Mouse (Mus musculus) forebrain, embryonic 15.5 days (tissue): ENCODE measurements around the gene Gba2. TPM values are rescaled to one million over a fixed set of nuclear protein-coding genes. Genes with fewer than 3 reads are reported as not detected.

Experiments
- ATAC-seq: fragments of 200-750 bp; cut with Nextera tagmentation; replicated peaks from 2 replicates; pipeline ENCODE4 v1.8.0; 2017; ENCODE audit warnings: mild to moderate bottlenecking, moderate TSS enrichment, moderate library complexity
- H3K27ac ChIP-seq: fragments of 300-500 bp; sonication (generic); replicated peaks from 2 replicates; pipeline ENCODE4 v1.5.1; 2015; ENCODE audit warnings: mild to moderate bottlenecking, inconsistent platforms
- H3K27me3 ChIP-seq: fragments of 300-500 bp; sonication (generic); 2 replicates; pipeline ENCODE4 v1.6.1; 2015; ENCODE audit warnings: inconsistent platforms
- H3K36me3 ChIP-seq: fragments of 300-500 bp; sonication (generic); 2 replicates; pipeline ENCODE4 v1.6.1; 2015; ENCODE audit warnings: mild to moderate bottlenecking, inconsistent platforms
- H3K4me1 ChIP-seq: fragments of 300-500 bp; sonication (generic); 2 replicates; pipeline ENCODE4 v1.6.1; 2015; ENCODE audit warnings: inconsistent platforms
- H3K4me2 ChIP-seq: fragments of 300-500 bp; sonication (generic); replicated peaks from 2 replicates; pipeline ENCODE4 v1.6.1; 2015; ENCODE audit warnings: mild to moderate bottlenecking, inconsistent platforms
- H3K4me3 ChIP-seq: fragments of 300-500 bp; sonication (generic); 2 replicates; pipeline ENCODE4 v1.5.1; 2015; ENCODE audit warnings: mild to moderate bottlenecking, inconsistent platforms
- H3K9ac ChIP-seq: fragments of 300-500 bp; sonication (generic); replicated peaks from 2 replicates; pipeline ENCODE4 v1.6.1; 2015; ENCODE audit warnings: mild to moderate bottlenecking, inconsistent platforms
- H3K9me3 ChIP-seq: fragments of 300-500 bp; sonication (generic); 2 replicates; pipeline ENCODE4 v1.6.1; 2016; ENCODE audit warnings: inconsistent platforms
- WGBS: fragments of 180-500 bp; shearing (Covaris S2); methylation state at CpG from one replicate; pipeline ENCODE4 v1.1.7; 2015; ENCODE audit warnings: mixed read lengths; 5-methylcytosine and 5-hydroxymethylcytosine counted together
- polyA plus RNA-seq: library from polyadenylated mRNA; unstranded; fragments of >200 nt; fragmentation: Nextera tagmentation; extraction: Ambion mirVana; gene quantifications from 2 replicates; pipeline ENCODE4 v1.2.1, GENCODE M21; 2015

Gene Gba2
- polyA plus RNA-seq, 1 experiment from 2014 or later: 59.1 TPM

GRCm38 (mm10) chr4:43593453-43593852 is 14.8 kb upstream of the Gba2 start:
- Histone ChIP-seq H3K9ac (no peak overlapping the region), H3K4me2 (no peak overlapping the region), H3K4me1 (no peaks in the 10 kb centered on the region), H3K27ac (no peak overlapping the region), H3K9me3 (no peaks in the 10 kb centered on the region), H3K36me3 (no peaks in the 10 kb centered on the region), H3K27me3 (no peaks in the 10 kb centered on the region), H3K4me3 (no peak overlapping the region)
- WGBS: 66% methylated on average over 3 of the region's 3 CpGs
- no peak for ATAC-seq

DNA sequence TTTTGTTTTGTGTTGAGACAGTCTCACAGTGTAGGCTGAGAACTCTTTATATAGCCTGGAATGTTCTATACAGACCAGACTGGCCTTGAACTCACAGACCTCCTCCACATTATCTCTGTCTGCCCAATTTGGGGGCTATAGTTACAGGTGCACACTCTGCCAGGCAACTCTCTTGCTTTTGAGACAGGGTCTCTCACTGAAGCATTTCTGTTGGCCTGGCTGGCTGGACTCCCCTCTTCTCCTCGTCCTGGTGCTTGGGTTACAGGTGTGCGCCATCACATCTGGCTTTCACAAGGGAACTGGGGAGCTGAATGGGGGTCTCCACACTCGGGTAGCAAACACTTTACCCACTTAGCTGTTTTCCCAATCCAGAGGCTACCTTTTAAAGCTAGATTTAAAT is 13.3 kb upstream of the Gba2 start:
- Histone ChIP-seq H3K27me3 (no peaks in the 10 kb centered on the region), H3K4me2 (no peak overlapping the region), H3K36me3 (no peaks in the 10 kb centered on the region), H3K4me1 (no peaks in the 10 kb centered on the region), H3K9me3 (no peaks in the 10 kb centered on the region), H3K27ac (no peak overlapping the region), H3K4me3 (no peak overlapping the region), H3K9ac (no peak overlapping the region)
- 74% methylated on average over 3 of the region's 3 CpGs for WGBS
- no peak for ATAC-seq

DNA sequence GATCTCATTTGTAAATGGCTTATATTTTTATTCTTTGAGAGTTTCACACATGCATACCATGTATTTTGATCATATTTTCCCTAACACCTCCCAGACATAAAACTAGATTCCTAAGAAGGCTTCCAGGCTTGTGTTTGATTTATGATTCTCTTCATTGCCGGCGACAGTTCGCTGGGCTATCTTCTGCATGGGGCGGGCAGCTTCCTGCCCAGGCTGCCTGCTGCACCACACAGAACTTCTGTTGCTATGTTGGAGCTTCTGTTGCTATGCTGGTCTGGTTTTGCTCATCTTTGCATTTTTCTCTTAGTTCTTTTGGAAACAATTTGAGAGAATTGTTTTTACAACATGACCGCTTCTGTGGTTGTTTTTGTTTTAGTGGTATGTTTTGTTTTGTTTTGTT is 12.9 kb upstream of the Gba2 start:
- Histone ChIP-seq H3K4me1 (no peaks in the 10 kb centered on the region), H3K4me3 (no peak overlapping the region), H3K4me2 (no peak overlapping the region), H3K27ac (no peak overlapping the region), H3K9me3 (no peaks in the 10 kb centered on the region), H3K27me3 (no peaks in the 10 kb centered on the region), H3K9ac (no peak overlapping the region), H3K36me3 (no peaks in the 10 kb centered on the region)
- 86% methylated on average over 5 of the region's 5 CpGs for WGBS
- ATAC-seq: no peak

DNA sequence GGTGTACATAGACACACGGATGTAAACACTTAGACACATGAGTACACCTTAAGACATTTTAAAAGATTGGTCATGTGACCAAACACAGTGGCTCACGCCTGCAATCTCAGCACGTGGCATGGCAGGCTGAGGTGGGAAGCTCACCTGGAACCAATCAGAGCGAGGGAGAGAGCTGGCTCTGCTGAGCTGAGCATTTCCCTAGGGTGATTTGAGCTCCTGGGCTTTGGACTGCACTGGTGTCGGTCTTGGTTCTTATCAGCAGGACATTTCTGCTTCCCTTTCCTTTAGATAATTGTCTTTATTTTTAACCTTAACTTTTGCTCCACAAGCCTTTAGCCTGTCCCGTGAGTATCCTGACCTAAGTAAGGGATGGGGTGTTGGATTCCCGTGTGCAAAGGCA is 9.0 kb upstream of the Gba2 start:
- 65% methylated on average over 7 of the region's 7 CpGs for WGBS
- no peak for ATAC-seq
- H3K4me2 ChIP-seq: no peak overlapping the region
- H3K9me3 ChIP-seq: no peaks in the 10 kb centered on the region
- no peak overlapping the region for H3K27ac ChIP-seq
- H3K27me3 ChIP-seq: no peaks in the 10 kb centered on the region
- H3K9ac ChIP-seq: no peak overlapping the region
- H3K36me3 ChIP-seq: peaks cover 12% of the 10 kb centered on the region
- no peak overlapping the region for H3K4me3 ChIP-seq
- no peaks in the 10 kb centered on the region for H3K4me1 ChIP-seq

DNA sequence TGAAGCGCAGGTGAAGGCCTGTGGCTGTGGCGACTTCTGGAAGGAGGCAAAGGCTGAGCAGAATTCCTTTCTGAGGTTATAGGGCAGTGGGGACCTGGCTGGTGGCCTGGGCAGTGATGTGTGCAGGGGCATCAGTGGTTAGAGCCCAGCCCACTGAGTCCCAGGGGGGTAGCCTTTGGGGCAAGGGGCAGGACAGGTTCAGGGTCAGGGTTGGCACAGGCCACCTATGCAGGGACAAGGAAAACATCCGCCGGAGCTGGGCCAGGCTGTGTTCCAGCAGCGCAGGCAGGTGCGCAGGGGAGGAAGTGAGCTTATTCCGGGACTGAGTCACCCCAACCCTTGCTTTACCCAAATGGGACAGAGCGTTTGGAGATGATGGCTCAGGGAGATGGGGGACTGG is 7.7 kb upstream of the Gba2 start:
- Histone ChIP-seq H3K27ac (no peak overlapping the region), H3K4me2 (no peak overlapping the region), H3K4me1 (no peaks in the 10 kb centered on the region), H3K9me3 (no peaks in the 10 kb centered on the region), H3K9ac (no peak overlapping the region), H3K27me3 (no peaks in the 10 kb centered on the region), H3K36me3 (peaks cover 25% of the 10 kb centered on the region), H3K4me3 (no peak overlapping the region)
- WGBS: 80% methylated on average over 8 of the region's 8 CpGs
- ATAC-seq: peak; percentile 36; the same call in 1 of the 2 replicates

GRCm38 (mm10) chr4:43585682-43586081 is 7.0 kb upstream of the Gba2 start:
- no peak for ATAC-seq
- Histone ChIP-seq H3K4me2 (no peak overlapping the region), H3K36me3 (peaks cover 30% of the 10 kb centered on the region), H3K4me3 (no peak overlapping the region), H3K27ac (no peak overlapping the region), H3K9ac (no peak overlapping the region), H3K9me3 (no peaks in the 10 kb centered on the region), H3K4me1 (no peaks in the 10 kb centered on the region), H3K27me3 (no peaks in the 10 kb centered on the region)
- 66% methylated on average over 9 of the region's 10 CpGs for WGBS

- peaks cover 7% of the 10 kb centered on the region for H3K4me1 ChIP-seq
- H3K9ac ChIP-seq: no peak within 1 kb of the TSS
- no peak within 1 kb of the TSS for H3K4me3 ChIP-seq
- ATAC-seq: no peak
- no peak within 1 kb of the TSS for H3K27ac ChIP-seq
- H3K27me3 ChIP-seq: no peaks in the 10 kb centered on the region
- H3K36me3 ChIP-seq: peaks cover 30% of the 10 kb centered on the region
- WGBS: 64% methylated on average over 12 of the region's 12 CpGs
- no peaks in the 10 kb centered on the region for H3K9me3 ChIP-seq
- no peak within 1 kb of the TSS for H3K4me2 ChIP-seq
Observed at GRCm38 (mm10) chr4:43584444-43585416, 6.1 kb upstream of the Gba2 start, which contains the start of gene Msmp. Msmp (minus strand) TSS chr4:43584494.

- no peak overlapping the region for H3K9ac ChIP-seq
- peaks cover 30% of the 10 kb centered on the region for H3K36me3 ChIP-seq
- H3K4me3 ChIP-seq: no peak overlapping the region
- no peak overlapping the region for H3K4me2 ChIP-seq
- H3K27ac ChIP-seq: no peak overlapping the region
- no peaks in the 10 kb centered on the region for H3K9me3 ChIP-seq
- no peaks in the 10 kb centered on the region for H3K27me3 ChIP-seq
- no peak for ATAC-seq
- 85% methylated on average over 7 of the region's 7 CpGs for WGBS
- H3K4me1 ChIP-seq: peaks cover 13% of the 10 kb centered on the region
Observed at GRCm38 (mm10) chr4:43583421-43583820, 4.7 kb upstream of the Gba2 start.

- peaks cover 30% of the 10 kb centered on the region for H3K36me3 ChIP-seq
- no peak overlapping the region for H3K27ac ChIP-seq
- H3K27me3 ChIP-seq: no peaks in the 10 kb centered on the region
- no peaks in the 10 kb centered on the region for H3K9me3 ChIP-seq
- H3K4me1 ChIP-seq: peaks cover 22% of the 10 kb centered on the region
- H3K4me3 ChIP-seq: no peak overlapping the region
- H3K9ac ChIP-seq: no peak overlapping the region
- WGBS: 95% methylated on average over 5 of the region's 5 CpGs
- H3K4me2 ChIP-seq: no peak overlapping the region
- no peak for ATAC-seq
Observed at GRCm38 (mm10) chr4:43582241-43582640, 3.6 kb upstream of the Gba2 start.

DNA sequence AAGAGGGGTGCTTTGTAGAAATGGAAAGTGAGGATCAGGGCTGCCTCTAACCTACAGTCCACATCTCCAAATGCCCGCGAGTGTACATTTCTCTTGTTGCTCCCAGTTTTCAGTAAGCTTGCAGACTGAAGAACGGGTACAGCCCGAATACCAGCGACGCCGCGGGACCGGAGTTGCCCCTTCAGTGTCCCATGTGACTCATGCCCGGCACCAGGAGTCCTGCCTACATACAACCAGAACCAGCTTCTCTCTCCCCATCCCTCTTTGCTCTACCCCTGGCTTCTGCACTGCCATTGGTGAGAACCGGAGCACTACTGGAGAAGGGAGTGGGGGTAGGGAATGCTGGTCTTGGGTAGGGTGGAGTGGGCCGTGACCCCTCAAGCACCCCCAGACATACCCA is 2.7 kb upstream of the Gba2 start:
- Histone ChIP-seq H3K4me1 (peaks cover 30% of the 10 kb centered on the region), H3K27ac (no peak overlapping the region), H3K4me3 (no peak overlapping the region), H3K27me3 (no peaks in the 10 kb centered on the region), H3K4me2 (no peak overlapping the region), H3K36me3 (peaks cover 30% of the 10 kb centered on the region), H3K9ac (no peak overlapping the region), H3K9me3 (no peaks in the 10 kb centered on the region)
- WGBS: 93% methylated on average over 12 of the region's 12 CpGs
- ATAC-seq: no peak

DNA sequence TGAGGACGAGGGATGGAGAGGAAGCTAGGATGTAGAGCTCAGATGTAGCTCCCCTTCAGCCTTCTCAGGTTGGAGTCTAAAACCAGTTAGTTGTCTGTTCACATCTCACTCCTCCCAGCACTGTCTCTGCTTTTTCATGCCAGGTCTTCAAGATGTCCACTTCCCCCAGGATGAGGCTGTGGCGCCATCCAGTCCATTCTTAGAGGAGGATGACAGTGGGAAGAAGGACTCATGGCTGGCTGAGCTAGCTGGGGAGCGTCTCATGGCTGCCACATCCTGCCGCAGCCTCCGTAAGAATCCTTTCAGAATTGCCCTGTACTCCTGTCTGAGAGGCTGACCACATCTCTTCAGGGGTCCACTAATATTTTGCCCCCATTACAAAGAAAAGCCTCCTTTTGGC is 2.0 kb upstream of the Gba2 start:
- no peaks in the 10 kb centered on the region for H3K27me3 ChIP-seq
- H3K9me3 ChIP-seq: no peaks in the 10 kb centered on the region
- peaks cover 37% of the 10 kb centered on the region for H3K4me1 ChIP-seq
- H3K4me3 ChIP-seq: no peak overlapping the region
- H3K9ac ChIP-seq: no peak overlapping the region
- no peak overlapping the region for H3K27ac ChIP-seq
- H3K36me3 ChIP-seq: peaks cover 30% of the 10 kb centered on the region
- no peak for ATAC-seq
- no peak overlapping the region for H3K4me2 ChIP-seq
- 96% methylated on average over 5 of the region's 5 CpGs for WGBS

GRCm38 (mm10) chr4:43579731-43580130 is 1.1 kb upstream of the Gba2 start:
- 86% methylated on average over 6 of the region's 6 CpGs for WGBS
- no peak overlapping the region for H3K27ac ChIP-seq

More at GRCm38 (mm10) chr4:43579731-43580130, 1.1 kb upstream of the Gba2 start:
- H3K4me3 ChIP-seq: peak overlapping the region; percentile 87
- H3K27me3 ChIP-seq: no peaks in the 10 kb centered on the region
- peaks cover 30% of the 10 kb centered on the region for H3K36me3 ChIP-seq
- H3K4me1 ChIP-seq: peaks cover 47% of the 10 kb centered on the region
- H3K4me2 ChIP-seq: peak overlapping the region; percentile 96
- H3K9ac ChIP-seq: peak overlapping the region; percentile 96
- no peaks in the 10 kb centered on the region for H3K9me3 ChIP-seq
- no peak for ATAC-seq
